Mouse (Mus musculus) intestine, embryonic 15.5 days (tissue): ENCODE data around the gene Kif1a. TPM values are rescaled to one million over a fixed set of nuclear protein-coding genes. Genes with fewer than 3 reads are reported as not detected.

Source experiments
- ATAC-seq: fragments of 200-750 bp; cut with Nextera tagmentation; 2 replicates; pipeline ENCODE4 v1.8.0; 2017; ENCODE audit warnings: moderate TSS enrichment, moderate library complexity
- H3K27ac ChIP-seq: fragments of 300-500 bp; sonication (generic); 2 replicates; pipeline ENCODE4 v1.5.1; 2015; ENCODE audit warnings: mild to moderate bottlenecking, inconsistent platforms
- H3K27me3 ChIP-seq: fragments of 300-500 bp; sonication (generic); replicated peaks from 2 replicates; pipeline ENCODE4 v1.6.1; 2015; ENCODE audit warnings: inconsistent platforms
- H3K36me3 ChIP-seq: fragments of 300-500 bp; sonication (generic); 2 replicates; pipeline ENCODE4 v1.6.1; 2015; ENCODE audit warnings: inconsistent platforms
- H3K4me1 ChIP-seq: fragments of 300-500 bp; sonication (generic); replicated peaks from 2 replicates; pipeline ENCODE4 v1.6.1; 2015; ENCODE audit warnings: inconsistent platforms
- H3K4me2 ChIP-seq: fragments of 300-500 bp; sonication (generic); replicated peaks from 2 replicates; pipeline ENCODE4 v1.6.1; 2015; ENCODE audit warnings: mild to moderate bottlenecking, inconsistent platforms
- H3K4me3 ChIP-seq: fragments of 300-500 bp; sonication (generic); replicated peaks from 2 replicates; pipeline ENCODE4 v1.5.1; 2015; ENCODE audit warnings: inconsistent platforms
- H3K9ac ChIP-seq: fragments of 300-500 bp; sonication (generic); 2 replicates; pipeline ENCODE4 v1.6.1; 2015; ENCODE audit warnings: inconsistent platforms
- H3K9me3 ChIP-seq: fragments of 300-500 bp; sonication (generic); 2 replicates; pipeline ENCODE4 v1.6.1; 2016; ENCODE audit warnings: inconsistent platforms
- WGBS: fragments of 180-500 bp; shearing (Covaris S2); methylation state at CpG from one replicate; pipeline ENCODE4 v1.1.7; 2015; 5-methylcytosine and 5-hydroxymethylcytosine counted together
- polyA plus RNA-seq: library from polyadenylated mRNA; unstranded; fragments of >200 nt; fragmentation: Nextera tagmentation; extraction: Ambion mirVana; gene quantifications from 2 replicates; pipeline ENCODE4 v1.2.1, GENCODE M21; 2015

Gene Kif1a
- 18.3 and 21.4 TPM in 2 replicates for polyA plus RNA-seq

DNA sequence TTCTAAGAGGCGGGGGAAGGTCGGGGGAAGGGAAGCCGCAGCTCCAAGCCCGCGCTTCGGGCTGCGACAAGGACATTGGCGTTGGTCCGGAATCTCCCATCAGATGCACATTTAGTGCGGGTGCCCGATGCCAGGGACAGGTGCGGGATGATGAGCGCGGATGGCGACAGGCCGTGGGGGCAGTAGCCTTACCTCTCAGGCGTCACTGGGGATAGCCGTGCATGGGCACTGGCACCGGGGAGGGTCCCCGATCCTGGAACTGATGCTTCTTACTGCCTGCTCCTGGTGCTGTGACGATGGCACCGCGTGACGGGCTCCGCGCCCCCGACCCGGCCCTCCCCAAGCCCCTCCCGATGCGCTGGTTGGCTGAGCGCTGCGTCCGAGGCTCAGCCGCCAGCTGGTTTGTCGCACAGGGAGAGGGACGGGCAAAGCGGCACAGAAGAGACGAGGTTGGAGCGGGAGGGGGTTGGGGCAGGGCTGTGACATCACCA is at the start of gene Kif1a:
TSS of gene Kif1a (minus strand) at position 381 of the 491 bp plus-strand sequence.
- Histone ChIP-seq H3K27ac (no peak within 1 kb of the TSS), H3K4me2 (peak within 1 kb of the TSS; percentile 86), H3K27me3 (peaks cover 41% of the 10 kb centered on the region), H3K4me1 (peaks cover 16% of the 10 kb centered on the region), H3K36me3 (no peaks in the 10 kb centered on the region), H3K9ac (peak within 1 kb of the TSS; percentile 24), H3K4me3 (peak within 1 kb of the TSS; percentile 46), H3K9me3 (no peaks in the 10 kb centered on the region)
- WGBS, result under 1% methylated on average over 39 of the region's 39 CpGs
- ATAC-seq, result peak; percentile 72

DNA sequence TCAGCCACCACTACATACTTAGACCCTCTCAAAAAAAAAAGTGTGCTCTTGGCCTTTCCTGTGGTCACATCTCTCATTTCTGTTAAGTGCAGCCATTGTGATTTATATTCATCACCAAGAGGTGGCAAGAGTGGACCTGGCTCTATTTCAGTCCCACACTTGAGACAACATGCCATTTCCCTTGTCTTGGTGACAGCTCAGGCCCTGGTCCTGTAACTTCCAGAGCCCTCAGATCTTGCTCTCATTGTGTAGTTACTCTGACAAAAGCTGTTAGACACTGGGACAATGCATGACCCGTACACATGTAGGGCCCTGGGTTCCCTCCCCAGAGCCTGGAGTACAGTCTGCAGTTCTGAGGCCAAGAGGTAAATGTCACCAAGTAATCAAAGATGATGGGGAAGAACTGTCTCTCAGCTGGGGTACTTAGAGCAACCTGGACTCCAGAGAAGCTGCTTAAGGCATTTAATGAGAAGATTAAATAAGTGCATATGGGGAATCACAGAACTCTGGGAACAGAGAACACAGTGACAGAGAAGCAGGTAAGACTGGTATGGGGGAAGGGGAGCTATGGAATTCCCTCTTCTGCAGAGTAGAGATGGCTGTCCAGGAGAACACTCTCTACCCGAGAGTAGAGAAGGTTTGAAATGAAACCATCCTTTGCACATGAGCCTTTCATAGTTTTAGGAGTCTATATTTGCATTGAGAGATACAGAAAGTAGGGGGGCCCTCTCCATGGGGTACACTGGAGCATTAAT is 49.3 kb upstream of the Kif1a start:
- Histone ChIP-seq H3K9me3 (no peaks in the 10 kb centered on the region), H3K9ac (no peak overlapping the region), H3K27ac (no peak overlapping the region), H3K4me3 (no peak overlapping the region), H3K36me3 (no peaks in the 10 kb centered on the region), H3K4me1 (no peaks in the 10 kb centered on the region), H3K4me2 (no peak overlapping the region), H3K27me3 (no peaks in the 10 kb centered on the region)
- 67% methylated on average over 2 of the region's 2 CpGs for WGBS
- no peak for ATAC-seq

DNA sequence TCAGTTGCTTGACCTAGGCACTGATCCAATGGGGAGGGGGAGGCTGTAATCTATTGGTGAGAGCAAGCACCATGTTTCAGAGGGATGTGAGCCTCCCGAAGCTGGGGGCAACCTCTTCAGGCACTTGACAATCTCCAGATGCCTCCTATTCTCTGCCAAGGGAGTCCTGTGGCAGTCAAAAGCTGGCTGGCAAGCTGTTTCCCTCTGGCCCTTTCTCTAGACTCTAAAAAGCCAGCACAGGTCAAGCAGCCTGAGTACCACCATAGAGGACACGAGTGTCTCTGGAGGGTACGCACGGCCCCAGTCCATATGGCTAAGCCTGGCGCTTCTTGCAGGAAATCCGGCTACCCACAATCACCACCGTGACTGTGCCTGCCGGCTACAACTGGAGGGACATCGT is 42.4 kb upstream of the Kif1a start:
- Histone ChIP-seq H3K4me3 (no peak overlapping the region), H3K9ac (no peak overlapping the region), H3K4me2 (no peak overlapping the region), H3K9me3 (no peaks in the 10 kb centered on the region), H3K27me3 (no peaks in the 10 kb centered on the region), H3K27ac (no peak overlapping the region), H3K4me1 (no peaks in the 10 kb centered on the region), H3K36me3 (no peaks in the 10 kb centered on the region)
- no peak for ATAC-seq
- WGBS, result 79% methylated on average over 9 of the region's 9 CpGs

DNA sequence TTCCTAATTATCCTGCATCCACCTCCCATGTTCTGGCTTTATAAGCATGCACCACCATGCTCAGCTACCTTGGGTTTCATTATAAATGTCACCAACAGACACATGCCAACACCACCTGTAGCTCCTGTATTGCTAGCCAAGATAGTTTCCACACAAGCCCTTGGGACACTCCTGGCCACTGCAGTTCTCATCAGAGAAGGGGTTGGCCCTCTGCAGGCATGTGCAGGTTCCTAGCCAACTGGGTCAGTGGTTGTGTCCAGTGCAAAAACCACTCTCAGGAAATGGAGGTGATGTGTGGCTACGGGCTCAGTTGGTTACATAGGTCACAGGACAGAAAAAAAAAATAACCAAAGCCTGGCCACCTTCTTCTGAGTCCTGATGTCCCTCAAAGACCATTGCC is 41.1 kb upstream of the Kif1a start:
- ATAC-seq, result no peak
- 91% methylated on average over 1 of the region's 1 CpGs for WGBS

DNA sequence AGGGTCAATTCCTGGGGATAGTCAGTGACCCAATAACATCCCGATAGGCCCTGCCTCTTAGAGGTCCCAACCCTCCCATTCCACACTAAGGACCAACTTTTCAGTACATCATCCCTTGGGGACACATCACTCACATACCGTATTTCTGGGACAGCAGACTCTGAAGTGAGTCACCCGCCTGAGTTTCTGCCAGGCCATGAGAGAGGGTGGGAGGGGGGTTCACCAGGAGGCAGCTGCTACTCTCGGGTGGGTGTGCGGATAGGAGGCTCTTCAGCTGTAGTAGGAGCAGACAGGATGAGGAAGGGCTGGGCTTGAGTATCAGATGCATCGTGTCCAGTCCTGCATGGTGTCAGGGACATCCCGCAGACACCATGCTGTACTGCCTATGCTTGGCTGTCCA is 38.0 kb upstream of the Kif1a start:
- WGBS, result 74% methylated on average over 7 of the region's 7 CpGs
- Histone ChIP-seq H3K36me3 (no peaks in the 10 kb centered on the region), H3K27me3 (no peaks in the 10 kb centered on the region), H3K4me2 (no peak overlapping the region), H3K9me3 (no peaks in the 10 kb centered on the region), H3K4me1 (0 out of 2 replicates have a peak, but pooled peaks cover 5% of the 10 kb centered on the region), H3K4me3 (no peak overlapping the region), H3K9ac (no peak overlapping the region), H3K27ac (no peak overlapping the region)
- no peak for ATAC-seq

More for the DNA sequence above, 41.1 kb upstream of the Kif1a start:
- Histone ChIP-seq H3K27ac (no peak overlapping the region), H3K36me3 (no peaks in the 10 kb centered on the region), H3K9ac (no peak overlapping the region), H3K27me3 (no peaks in the 10 kb centered on the region), H3K4me3 (no peak overlapping the region), H3K4me1 (0 out of 2 replicates have a peak, but pooled peaks cover 3% of the 10 kb centered on the region), H3K9me3 (no peaks in the 10 kb centered on the region), H3K4me2 (no peak overlapping the region)

DNA sequence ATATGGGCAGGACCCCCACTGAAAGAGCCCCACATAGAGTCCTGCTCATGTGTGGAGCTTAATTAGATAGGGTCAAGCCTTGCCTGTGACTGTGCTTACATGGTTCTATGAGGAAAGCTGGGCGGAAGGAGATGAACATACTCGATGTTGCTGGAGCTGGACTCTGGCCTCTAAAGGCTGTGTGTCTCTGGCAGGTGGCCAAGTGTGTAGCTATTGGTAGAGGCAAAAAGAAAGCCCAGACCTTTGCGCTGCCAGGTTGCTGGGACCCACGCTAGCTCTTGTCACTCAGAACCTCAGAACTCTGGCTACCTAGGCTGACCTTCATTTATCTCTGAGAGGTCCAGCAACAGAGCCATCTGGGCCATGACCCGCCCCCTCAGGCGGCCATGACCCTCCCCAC is 36.8 kb upstream of the Kif1a start:
- H3K27me3 ChIP-seq, result no peaks in the 10 kb centered on the region
- H3K4me3 ChIP-seq, result no peak overlapping the region
- H3K9me3 ChIP-seq, result no peaks in the 10 kb centered on the region
- H3K36me3 ChIP-seq, result no peaks in the 10 kb centered on the region
- H3K27ac ChIP-seq, result peak overlapping the region; percentile 65
- no peak overlapping the region for H3K9ac ChIP-seq
- peak overlapping the region; percentile 34; the same call in 1 of the 2 replicates for H3K4me2 ChIP-seq
- peak; percentile 93 for ATAC-seq
- 0 out of 2 replicates have a peak, but pooled peaks cover 5% of the 10 kb centered on the region for H3K4me1 ChIP-seq
- WGBS, result 59% methylated on average over 6 of the region's 6 CpGs

DNA sequence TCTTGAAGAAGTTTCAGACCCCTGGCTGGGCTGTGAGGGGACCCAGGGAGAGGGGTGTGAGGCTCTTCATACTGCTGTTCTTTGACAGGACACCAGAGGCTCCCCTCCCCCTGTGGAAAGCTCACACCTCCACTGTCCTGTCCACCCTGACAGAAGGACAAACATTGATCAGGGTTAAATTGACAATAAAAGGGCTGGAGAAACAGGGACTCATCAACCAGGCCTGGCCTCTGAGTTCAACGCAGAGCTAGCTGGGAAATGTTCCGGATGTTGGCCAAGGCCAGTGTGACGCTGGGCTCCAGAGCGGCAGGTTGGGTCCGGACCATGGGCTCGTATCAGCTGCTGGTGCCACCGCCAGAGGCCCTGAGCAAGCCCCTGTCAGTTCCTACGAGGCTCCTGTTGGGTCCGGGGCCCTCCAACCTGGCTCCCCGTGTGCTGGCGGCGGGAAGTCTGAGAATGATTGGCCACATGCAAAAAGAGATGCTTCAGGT is 33.3 kb upstream of the Kif1a start, which contains the start of gene Agxt:
TSS of gene Agxt (plus strand) at position 205 of the 491 bp plus-strand sequence.
- Histone ChIP-seq H3K36me3 (no peaks in the 10 kb centered on the region), H3K9me3 (no peaks in the 10 kb centered on the region), H3K4me3 (no peak within 1 kb of the TSS), H3K4me2 (no peak within 1 kb of the TSS), H3K9ac (no peak within 1 kb of the TSS), H3K4me1 (0 out of 2 replicates have a peak, but pooled peaks cover 5% of the 10 kb centered on the region), H3K27ac (no peak within 1 kb of the TSS), H3K27me3 (no peaks in the 10 kb centered on the region)
- WGBS, result 78% methylated on average over 12 of the region's 12 CpGs
- ATAC-seq, result no peak

DNA sequence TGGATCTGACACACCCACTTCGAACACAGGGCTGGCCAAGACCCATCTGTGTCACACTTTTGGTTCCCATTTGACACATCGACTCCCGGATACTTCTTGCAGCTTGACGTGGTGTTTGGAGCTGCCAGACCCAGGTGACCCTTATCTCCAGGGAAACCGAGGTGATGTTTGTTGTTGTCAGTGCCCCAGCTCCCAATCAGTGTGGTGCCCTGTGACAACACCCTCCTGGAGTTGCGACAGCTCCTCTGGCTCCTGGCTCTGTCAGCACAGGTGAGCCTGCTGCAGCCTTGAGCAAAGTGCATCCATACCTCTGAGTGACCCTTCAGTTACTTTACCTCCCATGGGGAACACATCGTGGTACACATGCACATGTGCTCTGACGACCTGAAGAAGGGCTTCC is 30.9 kb upstream of the Kif1a start:
- H3K27me3 ChIP-seq, result no peaks in the 10 kb centered on the region
- no peak overlapping the region for H3K4me2 ChIP-seq
- no peak overlapping the region for H3K9ac ChIP-seq
- no peak for ATAC-seq
- no peaks in the 10 kb centered on the region for H3K9me3 ChIP-seq
- WGBS, result 50% methylated on average over 8 of the region's 8 CpGs
- no peak overlapping the region for H3K27ac ChIP-seq
- 0 out of 2 replicates have a peak, but pooled peaks cover 4% of the 10 kb centered on the region for H3K4me1 ChIP-seq
- no peaks in the 10 kb centered on the region for H3K36me3 ChIP-seq
- no peak overlapping the region for H3K4me3 ChIP-seq

DNA sequence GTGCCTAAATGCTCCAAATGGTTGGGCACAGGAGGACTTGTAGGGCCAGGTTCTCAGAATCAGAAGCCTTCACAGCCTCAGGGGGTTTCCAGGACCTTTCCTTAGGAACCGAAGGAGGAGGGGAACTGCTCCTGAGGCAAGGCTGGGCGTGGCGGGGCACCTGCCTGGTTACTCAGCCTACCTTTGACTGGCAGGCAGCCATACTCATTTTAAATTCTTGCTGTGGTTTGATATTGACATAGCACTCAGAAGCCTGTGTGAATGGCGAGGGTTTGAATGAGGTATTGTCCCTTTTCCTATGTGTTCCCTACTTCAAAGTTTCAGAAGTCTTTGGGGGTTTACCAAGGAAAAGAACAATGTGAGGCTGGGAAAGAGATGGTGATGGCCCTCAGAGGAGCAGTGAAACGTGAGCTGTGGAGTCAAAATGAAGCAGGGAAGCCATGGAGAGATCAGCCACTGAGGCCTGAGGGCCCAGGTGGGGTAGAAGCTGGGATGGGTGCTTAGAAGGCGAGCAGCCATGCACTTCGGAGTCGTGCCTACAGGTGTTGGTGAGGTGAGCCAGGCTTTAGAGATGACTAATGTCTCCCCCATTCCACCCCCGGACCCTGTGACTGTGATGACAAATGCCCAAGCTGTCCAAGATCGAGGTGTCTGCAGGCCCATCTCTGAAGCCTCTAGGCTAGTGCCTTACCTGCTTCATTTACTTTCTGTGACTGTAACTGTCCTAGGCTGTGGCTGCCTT is 28.7 kb upstream of the Kif1a start:
- 0 out of 2 replicates have a peak, but pooled peaks cover 4% of the 10 kb centered on the region for H3K4me1 ChIP-seq
- H3K27me3 ChIP-seq, result no peaks in the 10 kb centered on the region
- H3K4me2 ChIP-seq, result no peak overlapping the region
- no peak overlapping the region for H3K4me3 ChIP-seq
- no peaks in the 10 kb centered on the region for H3K9me3 ChIP-seq
- no peaks in the 10 kb centered on the region for H3K36me3 ChIP-seq
- WGBS, result 71% methylated on average over 10 of the region's 10 CpGs
- no peak overlapping the region for H3K9ac ChIP-seq
- H3K27ac ChIP-seq, result no peak overlapping the region
- ATAC-seq, result no peak

DNA sequence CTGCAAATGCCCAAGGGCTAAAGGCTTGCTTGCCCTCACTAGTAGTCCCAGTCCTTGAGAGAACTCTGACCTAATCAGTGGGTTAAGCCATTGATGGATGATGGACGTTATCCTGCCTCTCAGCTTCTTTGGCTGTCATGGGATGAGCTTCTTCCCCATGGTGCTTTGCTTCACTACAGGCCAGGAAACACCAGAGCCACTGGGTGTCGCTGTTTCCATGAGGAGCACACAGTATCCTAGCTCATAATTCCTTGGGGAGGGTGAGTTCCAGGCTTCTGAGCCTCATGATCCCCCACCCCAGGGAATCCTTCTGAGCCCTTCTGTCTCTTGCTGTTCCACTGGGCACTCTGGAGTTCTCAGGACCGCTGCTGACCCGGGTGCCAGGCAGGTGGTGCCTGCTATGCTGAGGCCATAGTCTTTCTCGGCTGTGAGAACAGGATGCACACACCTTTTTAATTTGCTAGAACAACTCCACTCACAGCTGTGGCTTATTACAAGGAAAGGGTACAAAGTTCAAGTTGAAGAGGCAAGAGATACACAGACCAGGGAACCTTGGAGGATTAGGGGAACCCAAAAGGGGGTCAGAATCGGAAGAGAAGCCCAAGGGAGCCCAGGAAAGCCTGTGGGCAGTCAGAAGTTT is 27.1 kb upstream of the Kif1a start:
- WGBS, result 28% methylated on average over 6 of the region's 6 CpGs
- no peak overlapping the region for H3K4me3 ChIP-seq
- no peak overlapping the region for H3K9ac ChIP-seq
- H3K27me3 ChIP-seq, result no peaks in the 10 kb centered on the region
- H3K27ac ChIP-seq, result no peak overlapping the region
- 0 out of 2 replicates have a peak, but pooled peaks cover 4% of the 10 kb centered on the region for H3K4me1 ChIP-seq
- H3K4me2 ChIP-seq, result no peak overlapping the region
- H3K9me3 ChIP-seq, result no peaks in the 10 kb centered on the region
- peak; percentile 77 for ATAC-seq
- H3K36me3 ChIP-seq, result no peaks in the 10 kb centered on the region

DNA sequence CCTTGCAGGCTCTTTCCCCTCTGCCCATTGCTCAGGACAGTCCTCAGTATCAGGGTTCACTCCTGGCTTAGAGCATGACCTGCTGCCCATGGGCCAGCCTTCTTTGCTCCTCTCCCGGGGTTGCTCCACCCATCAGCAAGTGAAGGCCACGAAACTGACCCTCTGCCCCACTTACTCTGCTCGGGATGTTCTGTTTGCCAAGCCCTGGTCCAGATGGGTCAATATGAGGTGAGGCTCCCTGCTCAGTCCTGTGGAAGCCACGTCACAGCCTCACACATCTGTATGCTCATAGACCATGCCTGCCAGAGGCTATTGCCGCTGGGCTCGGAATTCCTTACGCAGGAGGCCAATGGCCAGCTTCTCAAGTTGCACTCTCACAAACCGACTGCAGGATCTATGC is 26.5 kb upstream of the Kif1a start:
- H3K36me3 ChIP-seq, result no peaks in the 10 kb centered on the region
- H3K4me1 ChIP-seq, result 0 out of 2 replicates have a peak, but pooled peaks cover 4% of the 10 kb centered on the region
- no peaks in the 10 kb centered on the region for H3K27me3 ChIP-seq
- H3K27ac ChIP-seq, result no peak overlapping the region
- no peak overlapping the region for H3K4me2 ChIP-seq
- H3K4me3 ChIP-seq, result no peak overlapping the region
- no peak overlapping the region for H3K9ac ChIP-seq
- no peaks in the 10 kb centered on the region for H3K9me3 ChIP-seq
- WGBS, result 81% methylated on average over 8 of the region's 8 CpGs
- no peak for ATAC-seq

DNA sequence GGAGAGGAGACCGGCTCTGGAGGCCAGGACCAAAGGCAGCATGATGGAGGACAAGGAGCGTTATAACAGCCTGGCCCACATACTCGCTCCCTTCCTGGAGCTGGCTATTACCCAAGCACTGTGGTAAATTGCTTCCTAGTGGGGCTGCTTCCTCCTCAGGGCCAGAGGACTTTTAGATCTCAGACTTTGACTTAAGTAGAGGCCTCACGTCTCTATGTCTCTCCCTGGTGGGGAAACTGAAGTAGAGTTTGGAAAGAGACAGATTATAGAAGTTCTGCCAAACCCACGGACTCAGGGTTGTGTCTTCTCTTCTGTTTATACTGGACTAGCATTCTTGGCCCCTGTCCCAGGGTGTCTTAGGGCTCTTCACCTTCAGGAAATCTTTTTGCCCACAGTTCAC is 23.5 kb upstream of the Kif1a start:
- Histone ChIP-seq H3K4me2 (no peak overlapping the region), H3K27ac (no peak overlapping the region), H3K36me3 (no peaks in the 10 kb centered on the region), H3K4me3 (no peak overlapping the region), H3K27me3 (no peaks in the 10 kb centered on the region), H3K9me3 (no peaks in the 10 kb centered on the region), H3K9ac (no peak overlapping the region), H3K4me1 (0 out of 2 replicates have a peak, but pooled peaks cover 4% of the 10 kb centered on the region)
- 39% methylated on average over 5 of the region's 5 CpGs for WGBS
- no peak for ATAC-seq
